Comparison of ENCODE assay signal across 10 mouse cellular contexts in the genomic region with DNA sequence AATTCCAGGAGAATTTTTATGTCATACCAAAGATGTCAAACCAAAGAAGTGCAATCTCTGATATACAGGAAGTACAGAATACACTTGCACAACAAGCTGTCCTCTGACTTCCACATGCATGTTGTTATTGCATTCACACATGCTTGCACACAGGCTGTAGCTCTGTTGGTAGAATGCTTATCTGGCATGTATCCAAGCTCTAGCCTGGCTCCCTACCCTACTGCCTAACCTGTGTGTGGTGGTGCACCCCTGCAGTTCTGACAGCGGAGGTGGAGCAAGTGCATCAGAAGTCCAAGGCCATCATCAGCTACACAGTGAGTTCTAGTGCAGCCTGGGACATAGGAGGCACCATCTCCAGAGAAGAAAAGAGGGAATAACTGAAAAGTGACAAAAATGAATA. TPM values are rescaled to one million over a fixed set of nuclear protein-coding genes. Genes with fewer than 3 reads are reported as not detected.
A peak's percentile ranks its signal among the peaks of the same experiment; 100 is the strongest.
DNase-seq lines count a peak whose midpoint lies in the region; ATAC-seq lines count a peak whose summit lies in the region.
"Had no signal": no experiment of that assay in that cellular context is flagged by ENCODE, and none has a peak within 500 bp of the region (broad histone marks: within the 10 kb centered on the region; RNA-seq: fewer than 3 reads in every experiment).

No protein-coding gene starts in this region.

- WGBS in heart, embryonic 16.5 days, result 70% methylated on average over 1 of the region's 1 CpGs

- H3K36me3 ChIP-seq in heart, embryonic 16.5 days (ENCODE audit: control insufficient read depth, insufficient read depth), result no peaks in the 10 kb centered on the region

- ATAC-seq in heart, embryonic 16.5 days (replicated peaks; ENCODE audit: extremely low read depth, insufficient read depth, low FRiP score), result no peak; the same call in 1 of the 2 replicates
- no peak for ATAC-seq in erythroblast, adult 5-6 weeks (replicated peaks; ENCODE audit: low FRiP score, poor library complexity, severe bottlenecking)

- H3K27ac ChIP-seq in heart, embryonic 16.5 days (ENCODE audit: low read length), result 0 out of 2 replicates have a peak overlapping the region, but pooled peaks have one; percentile 7
- H3K27ac ChIP-seq: limb, embryonic 12.5 days had no signal

- no peaks in the 10 kb centered on the region for H3K9me3 ChIP-seq in heart, embryonic 16.5 days (replicated peaks; ENCODE audit: control insufficient read depth, low read length)
- H3K9me3 ChIP-seq: limb, embryonic 12.5 days had no signal

- H3K9ac ChIP-seq in heart, embryonic 16.5 days (ENCODE audit: low read length), result no peak overlapping the region
- H3K9ac ChIP-seq: limb, embryonic 12.5 days had no signal

- peaks cover 33% of the 10 kb centered on the region for H3K4me1 ChIP-seq in heart, embryonic 16.5 days (ENCODE audit: control insufficient read depth, insufficient read depth, low read length)

- H3K4me2 ChIP-seq in heart, embryonic 16.5 days (ENCODE audit: low read depth, low read length), result no peak overlapping the region
- H3K4me2 ChIP-seq: limb, embryonic 12.5 days had no signal

- no peaks in the 10 kb centered on the region for H3K27me3 ChIP-seq in heart, embryonic 16.5 days (ENCODE audit: control insufficient read depth, insufficient read depth, low read length)
- H3K27me3 ChIP-seq: limb, embryonic 12.5 days had no signal

- no peak overlapping the region for H3K4me3 ChIP-seq in heart, embryonic 16.5 days (ENCODE audit: low read length)
- H3K4me3 ChIP-seq: limb, embryonic 12.5 days had no signal

- DNase-seq in heart, adult 9 months (ENCODE audit: low spot score in 2 of 2), result no peak
- peak; percentile 52 for DNase-seq in 416B (ENCODE audit: low read depth)
- peak; percentile 49 for DNase-seq in cerebellum, adult 11-12 months
- DNase-seq in kidney, postnatal 36 days, result peak; percentile 33 to 46
- no peak for DNase-seq in right cerebral cortex, adult 2 months (ENCODE audit: low spot score in 2 of 2)
- DNase-seq in natural killer cell, adult 2 months (ENCODE audit: low spot score in 2 of 2), result no peak
- DNase-seq: right cerebral cortex, adult 18-20 months had no signal

RNA-seq across cellular contexts. Expression of gene Ap4s1, which starts 12.0 kb away (rescaled TPM):
- 32.5 and 38.0 TPM in 2 replicates for polyA plus RNA-seq in heart, embryonic 16.5 days (2015; fragmentation: Nextera tagmentation; extraction: Ambion mirVana)
- 14.0 and 23.6 TPM in 2 replicates for total RNA-seq in erythroblast, adult 5-6 weeks (2015; ENCODE audit: low replicate concordance)
- 14.4 and 16.4 TPM in 2 replicates for total RNA-seq in erythroblast, adult 5-6 weeks (2017; ENCODE audit: low replicate concordance)

RNA-seq across cellular contexts. Expression of gene Strn3, which starts 12.9 kb away (rescaled TPM):
- 37.2 and 38.8 TPM in 2 replicates for polyA plus RNA-seq in heart, embryonic 16.5 days (2015; fragmentation: Nextera tagmentation; extraction: Ambion mirVana)
- total RNA-seq in erythroblast, adult 5-6 weeks (2015; ENCODE audit: low replicate concordance), result 26.3 and 34.3 TPM in 2 replicates
- total RNA-seq in erythroblast, adult 5-6 weeks (2017; ENCODE audit: low replicate concordance), result 77.8 and 81.8 TPM in 2 replicates

Comparison
In these comparisons a context has a peak if more than half of its experiments do, and no peak if none do; other contexts are left out.
1. DNase-seq: peak in 416B (single experiment), cerebellum, adult 11-12 months (single experiment) and kidney, postnatal 36 days (2 of 2); none in heart, adult 9 months (0 of 2), right cerebral cortex, adult 2 months (0 of 2) and natural killer cell, adult 2 months (0 of 2).